Mouse (Mus musculus) ES-Bruce4 (cell line): Measurements from ENCODE around the gene Lpcat1. TPM values are rescaled to one million over a fixed set of nuclear protein-coding genes. Genes with fewer than 3 reads are reported as not detected.

Experiments
- H3K27ac ChIP-seq: 2 replicates; pipeline ENCODE4 v1.5.1; 2012; ENCODE audit warnings: low read length, inconsistent platforms; ENCODE audit not compliant: insufficient read depth
- H3K27me3 ChIP-seq: 2 replicates; pipeline ENCODE4 v1.6.1; 2012; ENCODE audit warnings: mild to moderate bottlenecking, low read length, inconsistent platforms; ENCODE audit not compliant: control insufficient read depth, poor library complexity, insufficient read depth, severe bottlenecking
- H3K36me3 ChIP-seq: 2 replicates; pipeline ENCODE4 v1.6.1; 2012; ENCODE audit warnings: inconsistent platforms, mild to moderate bottlenecking, low read length, moderate library complexity; ENCODE audit not compliant: control insufficient read depth, poor library complexity, insufficient read depth, severe bottlenecking
- H3K4me1 ChIP-seq: one replicate; pipeline ENCODE4 v1.8.1; 2011; ENCODE audit warnings: low read length; ENCODE audit not compliant: control insufficient read depth, insufficient read depth
- H3K4me3 ChIP-seq: 2 replicates; pipeline ENCODE4 v1.5.1; 2011; ENCODE audit warnings: low read depth, mild to moderate bottlenecking, low read length
- H3K9ac ChIP-seq: 2 replicates; pipeline ENCODE4 v1.6.1; 2012; ENCODE audit warnings: low read depth, mild to moderate bottlenecking, inconsistent platforms; ENCODE audit not compliant: poor library complexity, severe bottlenecking
- H3K9me3 ChIP-seq: replicated peaks from 2 replicates; pipeline ENCODE4 v1.6.1; 2012; ENCODE audit warnings: mild to moderate bottlenecking, low read length, inconsistent platforms; ENCODE audit not compliant: control insufficient read depth, poor library complexity, insufficient read depth, severe bottlenecking
- CTCF ChIP-seq: IDR thresholded peaks from one replicate; pipeline ENCODE4 v1.8.1; 2011; ENCODE audit warnings: low read depth, low read length
- EP300 ChIP-seq: IDR thresholded peaks from 2 replicates; pipeline ENCODE4 v1.6.1; 2011; ENCODE audit warnings: low read depth, low read length; ENCODE audit not compliant: insufficient read depth
- POLR2A ChIP-seq: IDR thresholded peaks from one replicate; pipeline ENCODE4 v1.8.1; 2011; ENCODE audit warnings: low read length; ENCODE audit not compliant: insufficient read depth
- polyA plus RNA-seq: library from polyadenylated mRNA; stranded (reverse); fragments of >200 nt; gene quantifications from 2 replicates; pipeline ENCODE4 v1.2.4, GENCODE M21; 2011; ENCODE audit warnings: low read depth; ENCODE audit not compliant: missing spikeins, insufficient read depth, insufficient read length

The Lpcat1 gene
- 44.8 and 52.2 TPM in 2 replicates for polyA plus RNA-seq

DNA sequence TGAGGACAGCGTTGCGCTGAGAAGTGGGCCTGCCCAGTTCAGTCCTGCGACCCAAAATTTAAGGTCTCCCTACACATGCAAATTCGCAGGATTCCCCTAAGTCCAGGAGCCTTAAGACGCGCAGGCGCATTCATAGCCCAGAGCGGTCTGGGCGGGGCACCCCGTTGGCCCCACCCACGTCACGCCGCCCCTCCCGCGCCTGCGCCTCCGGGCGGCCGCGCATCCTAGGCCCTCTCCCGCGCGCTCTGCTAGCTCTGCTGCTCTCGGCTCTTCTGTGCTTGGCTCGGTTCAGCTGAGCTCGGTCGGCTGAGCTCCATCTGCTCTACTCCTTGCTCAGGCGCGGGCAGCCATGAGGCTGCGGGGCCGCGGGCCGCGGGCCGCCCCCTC lies at the start of gene Lpcat1:
Lpcat1 (plus strand) TSS at position 164 of the 387 bp plus-strand sequence.
- H3K4me3 ChIP-seq: peak within 1 kb of the TSS; percentile 72
- no peaks in the 10 kb centered on the region for H3K9me3 ChIP-seq
- no peaks in the 10 kb centered on the region; the same call in 1 of the 2 replicates for H3K36me3 ChIP-seq
- peak within 1 kb of the TSS; percentile 75 for H3K9ac ChIP-seq
- peak within 1 kb of the TSS; percentile 32 for H3K27ac ChIP-seq
- H3K27me3 ChIP-seq: no peaks in the 10 kb centered on the region
- no peak for TF ChIP-seq CTCF
- TF ChIP-seq POLR2A: peak; percentile 59
- peaks cover 4% of the 10 kb centered on the region for H3K4me1 ChIP-seq

DNA sequence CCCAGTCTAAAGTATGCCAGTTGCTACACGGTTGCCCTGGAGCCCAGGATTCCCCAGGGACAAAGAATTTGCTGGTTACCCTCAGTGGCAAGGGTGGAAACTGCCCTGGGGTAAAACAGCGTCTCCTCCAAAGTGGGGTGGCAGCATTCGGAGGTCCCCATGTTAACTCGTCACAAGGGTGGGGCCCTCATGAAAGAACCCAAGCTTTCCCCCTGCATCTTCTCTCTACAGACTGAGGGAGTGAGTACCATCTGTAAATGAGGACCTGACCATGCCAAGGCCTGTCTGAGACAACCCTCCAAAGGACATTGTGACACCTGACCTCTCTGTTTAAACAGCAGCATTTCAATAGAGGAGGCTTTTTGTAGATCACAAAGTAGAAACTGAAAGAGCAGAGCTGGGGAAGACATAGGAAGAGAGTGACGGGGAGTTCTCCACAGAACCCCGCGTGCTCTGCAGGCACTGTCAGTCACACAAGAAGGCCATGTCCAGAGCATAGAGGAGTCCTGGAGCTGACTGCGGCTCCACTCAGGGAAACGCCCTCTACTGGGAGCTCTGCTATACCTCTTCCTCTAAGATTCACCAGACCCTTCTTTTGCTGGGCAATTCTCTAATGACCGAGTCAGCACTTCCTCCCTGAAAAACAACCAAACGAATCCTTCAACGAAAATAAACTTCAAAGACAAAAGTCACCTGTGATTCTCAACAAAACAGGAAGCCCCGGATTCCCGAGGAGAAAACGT lies 49.3 kb upstream of the Lpcat1 start:
- TF ChIP-seq CTCF: peak; percentile 66
- TF ChIP-seq POLR2A: no peak
- H3K36me3 ChIP-seq: no peaks in the 10 kb centered on the region
- H3K27ac ChIP-seq: no peak overlapping the region
- H3K9me3 ChIP-seq: no peaks in the 10 kb centered on the region
- no peaks in the 10 kb centered on the region for H3K27me3 ChIP-seq
- H3K4me1 ChIP-seq: peaks cover 2% of the 10 kb centered on the region
- no peak overlapping the region for H3K9ac ChIP-seq
- H3K4me3 ChIP-seq: no peak overlapping the region

DNA sequence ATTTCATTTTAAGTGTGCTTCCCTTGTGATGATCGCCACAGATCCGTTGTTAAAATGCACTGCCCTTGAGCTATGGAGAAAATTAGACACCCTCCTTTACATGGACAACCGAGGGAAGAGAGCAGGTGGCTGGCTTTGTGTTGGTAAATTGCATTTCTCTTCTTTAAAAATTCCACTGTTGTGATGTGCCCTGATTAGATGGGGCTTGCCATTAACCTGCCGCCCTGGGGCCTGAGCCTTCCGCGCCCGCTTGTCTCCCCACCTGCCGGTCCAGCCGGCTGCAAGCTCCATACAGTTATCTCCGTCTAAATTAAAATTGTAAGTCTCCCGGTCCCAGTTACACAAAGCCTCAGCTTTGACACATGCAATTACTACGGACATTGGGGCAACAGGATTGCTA lies 48.7 kb upstream of the Lpcat1 start:
- H3K27ac ChIP-seq: no peak overlapping the region
- H3K36me3 ChIP-seq: no peaks in the 10 kb centered on the region
- H3K4me3 ChIP-seq: no peak overlapping the region
- H3K9ac ChIP-seq: 0 out of 2 replicates have a peak overlapping the region, but pooled peaks have one; percentile 23
- TF ChIP-seq EP300 (no peak), CTCF (no peak), POLR2A (no peak)
- H3K4me1 ChIP-seq: peaks cover 2% of the 10 kb centered on the region
- H3K27me3 ChIP-seq: no peaks in the 10 kb centered on the region
- no peaks in the 10 kb centered on the region for H3K9me3 ChIP-seq

GRCm38 (mm10) chr13:73419244-73419643 lies 47.8 kb upstream of the Lpcat1 start:
- Histone ChIP-seq H3K4me1 (peaks cover 2% of the 10 kb centered on the region), H3K27me3 (no peaks in the 10 kb centered on the region), H3K27ac (no peak overlapping the region)

GRCm38 (mm10) chr13:73423043-73423442 lies 44.0 kb upstream of the Lpcat1 start:
- Histone ChIP-seq H3K4me1 (peaks cover 2% of the 10 kb centered on the region), H3K4me3 (no peak overlapping the region), H3K36me3 (no peaks in the 10 kb centered on the region), H3K9me3 (no peaks in the 10 kb centered on the region), H3K27me3 (no peaks in the 10 kb centered on the region), H3K9ac (no peak overlapping the region), H3K27ac (no peak overlapping the region)
- no peak for TF ChIP-seq EP300
- TF ChIP-seq POLR2A: no peak
- no peak for TF ChIP-seq CTCF

More at GRCm38 (mm10) chr13:73419244-73419643, 47.8 kb upstream of the Lpcat1 start:
- Histone ChIP-seq H3K4me3 (no peak overlapping the region), H3K36me3 (no peaks in the 10 kb centered on the region), H3K9ac (no peak overlapping the region), H3K9me3 (no peaks in the 10 kb centered on the region)
- TF ChIP-seq CTCF (no peak), EP300 (no peak), POLR2A (no peak)

DNA sequence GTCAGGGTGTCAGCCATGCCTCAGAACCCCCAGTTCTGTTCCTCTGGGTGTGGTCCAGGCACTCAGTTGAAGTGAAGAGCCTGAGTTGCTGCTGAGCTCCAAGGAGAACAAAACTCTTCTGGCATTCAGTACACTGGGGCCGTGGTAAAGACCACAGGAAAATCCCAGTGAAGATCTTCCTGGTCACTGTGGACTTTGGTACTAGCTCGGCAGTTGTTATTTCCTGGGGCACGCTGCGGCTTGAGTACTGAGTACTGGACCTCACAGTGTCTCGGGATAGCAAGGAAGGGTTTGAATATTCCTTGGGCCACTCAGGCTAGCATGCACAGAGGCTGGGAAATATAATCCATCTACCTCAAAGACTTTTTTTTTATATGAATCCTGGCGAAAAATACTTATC lies 42.0 kb upstream of the Lpcat1 start:
- Histone ChIP-seq H3K4me3 (no peak overlapping the region), H3K9ac (no peak overlapping the region), H3K36me3 (no peaks in the 10 kb centered on the region), H3K4me1 (no peaks in the 10 kb centered on the region), H3K27ac (no peak overlapping the region), H3K9me3 (no peaks in the 10 kb centered on the region), H3K27me3 (no peaks in the 10 kb centered on the region)
- TF ChIP-seq POLR2A: no peak
- TF ChIP-seq CTCF: no peak
- no peak for TF ChIP-seq EP300
